Mouse (Mus musculus) lung, adult 2 months (tissue): ENCODE measurements around the gene C2cd3.

Source experiments
- CTCF ChIP-seq: fragments of 200-500 bp; IDR thresholded peaks from 2 replicates; pipeline ENCODE4 v1.5.1; 2011; ENCODE audit warnings: mild to moderate bottlenecking, low read length, control low read depth; ENCODE audit not compliant: insufficient read depth
- POLR2A ChIP-seq: fragments of 200-500 bp; IDR thresholded peaks from 2 replicates; pipeline ENCODE4 v1.6.1; 2011; ENCODE audit warnings: low read depth, mild to moderate bottlenecking, control low read depth, low read length, borderline replicate concordance; ENCODE audit errors: extremely low read depth

GRCm38 (mm10) chr7:100354984-100355383, 17.0 kb upstream of the C2cd3 start:
- no peak for TF ChIP-seq CTCF
- TF ChIP-seq POLR2A: no peak
